Mouse (Mus musculus) intestine, embryonic 15.5 days (tissue): ENCODE results near the gene Gm17019. TPM values are rescaled to one million over a fixed set of nuclear protein-coding genes. Genes with fewer than 3 reads are reported as not detected.
"Not testable (repeated sequence)": the region's sequence is repeated elsewhere in the genome, so short reads cannot be mapped to it uniquely, and the experiment has no call there.

ENCODE experiments used
- ATAC-seq: fragments of 200-750 bp; cut with Nextera tagmentation; 2 replicates; pipeline ENCODE4 v1.8.0; 2017; ENCODE audit warnings: moderate TSS enrichment, moderate library complexity
- H3K27ac ChIP-seq: fragments of 300-500 bp; sonication (generic); 2 replicates; pipeline ENCODE4 v1.5.1; 2015; ENCODE audit warnings: mild to moderate bottlenecking, inconsistent platforms
- H3K27me3 ChIP-seq: fragments of 300-500 bp; sonication (generic); replicated peaks from 2 replicates; pipeline ENCODE4 v1.6.1; 2015; ENCODE audit warnings: inconsistent platforms
- H3K36me3 ChIP-seq: fragments of 300-500 bp; sonication (generic); 2 replicates; pipeline ENCODE4 v1.6.1; 2015; ENCODE audit warnings: inconsistent platforms
- H3K4me1 ChIP-seq: fragments of 300-500 bp; sonication (generic); replicated peaks from 2 replicates; pipeline ENCODE4 v1.6.1; 2015; ENCODE audit warnings: inconsistent platforms
- H3K4me2 ChIP-seq: fragments of 300-500 bp; sonication (generic); replicated peaks from 2 replicates; pipeline ENCODE4 v1.6.1; 2015; ENCODE audit warnings: mild to moderate bottlenecking, inconsistent platforms
- H3K4me3 ChIP-seq: fragments of 300-500 bp; sonication (generic); replicated peaks from 2 replicates; pipeline ENCODE4 v1.5.1; 2015; ENCODE audit warnings: inconsistent platforms
- H3K9ac ChIP-seq: fragments of 300-500 bp; sonication (generic); 2 replicates; pipeline ENCODE4 v1.6.1; 2015; ENCODE audit warnings: inconsistent platforms
- H3K9me3 ChIP-seq: fragments of 300-500 bp; sonication (generic); 2 replicates; pipeline ENCODE4 v1.6.1; 2016; ENCODE audit warnings: inconsistent platforms
- WGBS: fragments of 180-500 bp; shearing (Covaris S2); methylation state at CpG from one replicate; pipeline ENCODE4 v1.1.7; 2015; 5-methylcytosine and 5-hydroxymethylcytosine counted together
- polyA plus RNA-seq: library from polyadenylated mRNA; unstranded; fragments of >200 nt; fragmentation: Nextera tagmentation; extraction: Ambion mirVana; gene quantifications from 2 replicates; pipeline ENCODE4 v1.2.1, GENCODE M21; 2015

Gm17019 gene
- polyA plus RNA-seq, 1 experiment from 2014 or later: not detected

DNA sequence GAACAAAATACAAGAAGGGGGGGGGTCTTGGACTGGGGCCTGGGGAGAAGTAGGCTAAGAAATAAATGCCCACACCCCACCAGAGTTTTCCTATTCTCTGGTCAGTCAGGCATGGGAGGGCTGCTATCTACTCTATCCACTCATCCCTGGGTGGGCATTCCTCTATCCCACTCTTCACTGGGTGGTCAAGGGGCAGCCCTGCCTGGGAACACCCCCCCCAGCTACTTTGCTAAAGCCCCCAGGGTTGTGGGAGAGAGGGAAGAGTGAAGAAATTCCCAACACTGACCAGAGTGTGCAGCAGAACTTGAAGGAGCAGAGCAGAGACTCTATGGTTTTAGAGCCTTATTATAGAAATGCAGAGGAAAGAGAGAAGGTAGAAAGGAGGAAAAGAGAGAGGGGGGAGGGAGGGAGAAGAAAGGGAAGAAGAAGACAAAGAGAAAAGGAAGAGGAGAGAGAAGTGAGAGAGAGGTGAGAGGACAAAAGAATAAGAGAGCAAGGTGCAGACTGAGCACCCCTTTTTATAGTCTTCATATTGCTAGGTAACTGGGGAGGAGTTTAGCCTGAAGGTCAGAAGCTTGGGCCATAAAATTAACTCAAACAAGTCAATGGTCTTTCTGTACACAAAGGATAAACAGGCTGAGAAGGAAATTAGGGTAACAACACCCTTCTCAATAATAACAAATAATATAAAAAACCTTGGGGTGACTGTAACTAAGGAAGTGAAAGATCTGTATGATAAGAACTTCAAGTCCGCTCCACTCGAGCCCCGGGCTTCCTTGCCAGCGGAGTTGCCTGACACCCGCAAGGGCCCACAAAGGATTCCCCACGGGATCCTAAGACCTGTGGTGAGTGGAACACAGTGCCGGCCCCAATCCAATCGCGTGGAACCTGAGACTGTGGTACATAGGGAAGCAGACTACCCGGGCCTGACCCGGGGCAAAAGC is 21.9 kb downstream of the Gm17019 start:
- not testable (repeated sequence) for H3K4me2 ChIP-seq, H3K9me3 ChIP-seq, H3K36me3 ChIP-seq, H3K4me1 ChIP-seq, H3K4me3 ChIP-seq, H3K27ac ChIP-seq, H3K9ac ChIP-seq, H3K27me3 ChIP-seq
- peak; percentile 53; the same call in 1 of the 2 replicates for ATAC-seq
- WGBS: 84% methylated on average over 11 of the region's 11 CpGs

DNA sequence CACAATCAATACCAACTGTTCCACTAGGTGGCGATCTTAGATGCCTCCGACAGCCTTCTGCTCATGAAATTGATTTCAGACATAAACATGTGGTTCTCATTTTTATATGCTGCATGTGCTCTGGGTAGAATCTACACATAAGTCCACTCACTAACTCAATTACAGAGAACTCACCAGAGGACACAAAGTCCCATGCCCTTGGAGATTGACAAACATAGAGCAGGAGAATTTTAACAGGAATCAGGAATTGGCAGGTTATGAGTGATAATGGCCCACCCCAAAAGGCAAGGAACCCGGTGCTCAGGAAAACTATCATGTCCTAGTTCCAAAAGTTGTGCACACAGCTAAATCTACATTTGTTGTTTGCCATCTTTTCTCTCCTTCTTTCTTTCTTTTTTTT is 25.9 kb downstream of the Gm17019 start:
- peaks cover 15% of the 10 kb centered on the region; the same call in 1 of the 2 replicates for H3K9me3 ChIP-seq
- not testable (repeated sequence) for H3K27me3 ChIP-seq, H3K4me2 ChIP-seq, H3K27ac ChIP-seq, H3K4me3 ChIP-seq, H3K36me3 ChIP-seq, H3K4me1 ChIP-seq, H3K9ac ChIP-seq
- 0 out of 2 replicates have a peak, but pooled peaks have one; percentile 45 for ATAC-seq
- WGBS: 55% methylated on average over 3 of the region's 3 CpGs

DNA sequence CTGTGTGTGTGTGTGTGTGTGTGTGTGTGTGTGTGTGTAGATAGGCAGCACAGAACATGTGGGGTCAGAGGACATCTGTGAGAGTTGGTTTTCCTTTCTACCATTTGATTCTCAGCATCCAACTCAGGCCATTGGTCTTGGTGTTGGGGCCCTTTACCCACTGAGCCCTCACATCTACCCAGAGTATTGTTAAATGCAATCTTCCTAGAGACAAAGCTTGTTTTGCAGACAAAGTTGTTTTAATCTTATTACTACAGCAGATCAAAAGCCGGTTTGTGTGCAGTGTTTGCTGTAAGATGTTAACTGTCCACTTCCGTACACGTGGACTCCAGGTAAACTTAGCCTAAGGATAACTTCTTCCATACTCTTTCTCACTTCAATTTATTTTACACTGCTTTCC is 26.5 kb downstream of the Gm17019 start:
- not testable (repeated sequence) for H3K4me3 ChIP-seq, H3K4me2 ChIP-seq, H3K27me3 ChIP-seq, H3K27ac ChIP-seq, H3K4me1 ChIP-seq, H3K36me3 ChIP-seq, H3K9ac ChIP-seq, ATAC-seq
- peaks cover 12% of the 10 kb centered on the region; the same call in 1 of the 2 replicates for H3K9me3 ChIP-seq
- WGBS: 65% methylated on average over 3 of the region's 3 CpGs

- peak; percentile 42; the same call in 1 of the 2 replicates for ATAC-seq
- H3K9me3 ChIP-seq: peaks cover 10% of the 10 kb centered on the region; the same call in 1 of the 2 replicates
- WGBS: 70% methylated on average over 4 of the region's 4 CpGs
- H3K27ac ChIP-seq, H3K4me2 ChIP-seq, H3K36me3 ChIP-seq, H3K4me3 ChIP-seq, H3K9ac ChIP-seq, H3K27me3 ChIP-seq, H3K4me1 ChIP-seq: not testable (repeated sequence)
These were observed 27.2 kb downstream of the Gm17019 start for GRCm38 (mm10) chr5:15005584-15005983.

GRCm38 (mm10) chr5:15004569-15005562 is 27.9 kb downstream of the Gm17019 start:
- not testable (repeated sequence) for H3K4me2 ChIP-seq, H3K27ac ChIP-seq, H3K36me3 ChIP-seq, H3K4me3 ChIP-seq, H3K4me1 ChIP-seq, H3K9ac ChIP-seq, H3K27me3 ChIP-seq
- WGBS: 75% methylated on average over 5 of the region's 5 CpGs
- peak; percentile 89 for ATAC-seq
- peaks cover 10% of the 10 kb centered on the region; the same call in 1 of the 2 replicates for H3K9me3 ChIP-seq

- H3K4me3 ChIP-seq, ATAC-seq, H3K4me2 ChIP-seq, H3K27ac ChIP-seq, H3K27me3 ChIP-seq, H3K9ac ChIP-seq, H3K36me3 ChIP-seq, H3K9me3 ChIP-seq, H3K4me1 ChIP-seq: not testable (repeated sequence)
- 75% methylated on average over 9 of the region's 9 CpGs for WGBS
These were observed 34.7 kb downstream of the Gm17019 start for GRCm38 (mm10) chr5:14998077-14998476.

GRCm38 (mm10) chr5:14997556-14997955 is 35.2 kb downstream of the Gm17019 start:
- 81% methylated on average over 4 of the region's 4 CpGs for WGBS
- H3K4me1 ChIP-seq, H3K27me3 ChIP-seq, H3K9ac ChIP-seq, ATAC-seq, H3K9me3 ChIP-seq, H3K4me3 ChIP-seq, H3K4me2 ChIP-seq, H3K36me3 ChIP-seq, H3K27ac ChIP-seq: not testable (repeated sequence)

- 68% methylated on average over 7 of the region's 7 CpGs for WGBS
- H3K36me3 ChIP-seq, H3K4me3 ChIP-seq, H3K27me3 ChIP-seq, H3K9me3 ChIP-seq, H3K27ac ChIP-seq, H3K4me1 ChIP-seq, H3K4me2 ChIP-seq, ATAC-seq, H3K9ac ChIP-seq: not testable (repeated sequence)
These were observed 36.0 kb downstream of the Gm17019 start for GRCm38 (mm10) chr5:14996670-14997249.

GRCm38 (mm10) chr5:14994124-14994523 is 38.7 kb downstream of the Gm17019 start:
- H3K9me3 ChIP-seq, H3K4me3 ChIP-seq, H3K36me3 ChIP-seq, H3K4me1 ChIP-seq, H3K27me3 ChIP-seq, H3K9ac ChIP-seq, H3K4me2 ChIP-seq, ATAC-seq, H3K27ac ChIP-seq: not testable (repeated sequence)
- 83% methylated on average over 6 of the region's 6 CpGs for WGBS

GRCm38 (mm10) chr5:14990375-14991158 is 42.2 kb downstream of the Gm17019 start:
- ATAC-seq, H3K27ac ChIP-seq, H3K9me3 ChIP-seq, H3K4me1 ChIP-seq, H3K27me3 ChIP-seq, H3K36me3 ChIP-seq, H3K9ac ChIP-seq, H3K4me2 ChIP-seq, H3K4me3 ChIP-seq: not testable (repeated sequence)
- 77% methylated on average over 8 of the region's 8 CpGs for WGBS

- H3K36me3 ChIP-seq, H3K9ac ChIP-seq, H3K27ac ChIP-seq, H3K4me3 ChIP-seq, H3K4me2 ChIP-seq, H3K4me1 ChIP-seq, H3K27me3 ChIP-seq, H3K9me3 ChIP-seq: not testable (repeated sequence)
- peak; percentile 74 for ATAC-seq
- 43% methylated on average over 6 of the region's 6 CpGs for whole genome bisulfite sequencing
These were observed 46.0 kb downstream of the Gm17019 start for GRCm38 (mm10) chr5:14986649-14987387.
